Mouse (Mus musculus) lung, postnatal 0 days (tissue): ENCODE results near the gene Tnni3k.

Experiments used
- CTCF ChIP-seq: IDR thresholded peaks from 2 replicates; pipeline ENCODE4 v1.5.1; 2016; ENCODE audit warnings: antibody characterized with exemption, mild to moderate bottlenecking
- EP300 ChIP-seq: IDR thresholded peaks from 2 replicates; pipeline ENCODE4 v1.6.1; 2016; ENCODE audit warnings: antibody characterized with exemption, mild to moderate bottlenecking, control low read depth

- TF ChIP-seq EP300 (no peak), CTCF (no peak)
Observed at GRCm38 (mm10) chr3:155058800-155059448, 3.7 kb upstream of the Tnni3k start.
